Mouse (Mus musculus): ENCODE results near the gene C1qtnf7.

DNA sequence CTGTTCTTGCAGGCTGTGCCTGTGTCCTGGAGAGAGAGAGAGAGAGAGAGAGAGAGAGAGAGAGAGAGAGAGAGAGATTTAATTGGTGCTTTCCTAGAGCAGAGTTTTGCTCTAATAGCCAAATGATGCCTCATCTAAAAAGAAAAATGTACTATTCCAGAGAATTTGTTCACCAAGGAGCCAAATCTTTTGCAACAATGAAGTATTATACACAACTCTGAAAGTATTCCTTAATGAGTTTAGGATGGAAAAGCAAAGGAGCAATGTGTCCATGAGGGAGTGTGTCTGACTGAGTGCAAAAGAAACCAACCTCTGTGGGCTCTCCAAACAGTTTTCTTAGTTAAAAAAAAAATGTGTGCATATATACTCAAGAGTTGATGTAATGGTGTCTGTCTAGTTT is 24.5 kb downstream of the C1qtnf7 start:
- TF ChIP-seq CTCF (IDR thresholded peaks at IDR 0.05; ENCODE audit: low read depth, low read length): no peak
- TF ChIP-seq POLR2A (IDR thresholded peaks at IDR 0.05; ENCODE audit: extremely low read depth, insufficient read depth, low read length): no peak
